Mouse (Mus musculus) lung, adult 18-20 months (tissue): ENCODE results near the gene Alk.
A peak's percentile ranks its signal among the peaks of the same experiment; 100 is the strongest.
"Not testable (repeated sequence)": the region's sequence is repeated elsewhere in the genome, so short reads cannot be mapped to it uniquely, and the experiment has no call there.

Source experiments
- DNase-seq, 2 experiments: peaks; one replicate each; pipeline ENCODE4 v3.0.0; 2022; ENCODE audit warnings: mixed read lengths in 2 of 2

Alk gene

DNA sequence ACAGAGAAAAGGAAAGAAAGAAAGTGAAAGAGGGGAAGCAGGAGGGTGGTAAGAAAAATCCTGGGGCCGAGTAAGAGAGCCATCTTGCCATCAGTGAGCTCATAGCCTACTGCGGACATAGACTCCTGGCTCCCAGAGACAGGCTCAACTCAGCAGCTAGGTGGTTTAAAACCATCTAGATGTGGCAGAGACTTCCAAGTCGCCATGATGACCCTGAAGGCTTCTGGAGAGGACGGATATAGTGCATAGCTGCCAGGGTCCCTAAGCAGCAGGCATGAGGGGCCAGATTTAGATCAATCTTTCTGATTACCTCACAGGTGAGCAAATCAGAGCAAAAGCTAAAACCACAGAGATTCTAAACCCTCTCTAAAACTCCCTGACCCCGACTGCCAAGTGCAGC is 76.9 kb downstream of the Alk start:
- no peak for DNase-seq

DNA sequence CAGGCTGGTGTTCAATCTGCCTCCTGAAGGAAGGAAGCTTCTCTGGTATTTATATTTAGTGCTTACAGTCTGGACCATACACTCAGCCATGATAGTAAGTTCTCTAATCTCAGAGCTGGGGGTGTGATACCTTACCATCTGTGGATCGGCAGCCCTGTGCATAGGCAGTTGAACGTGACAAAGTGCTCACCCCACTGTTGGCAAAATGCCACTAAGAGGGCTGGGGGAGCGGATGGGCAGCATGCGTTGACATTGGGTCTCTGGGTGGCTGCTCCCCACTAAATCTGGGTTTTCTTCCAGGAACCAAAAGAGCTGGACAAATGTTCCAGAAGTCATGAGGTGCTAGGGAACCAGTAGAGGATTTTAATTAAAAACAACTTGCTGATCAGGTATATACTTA is 78.1 kb downstream of the Alk start:
- no peak for DNase-seq

DNA sequence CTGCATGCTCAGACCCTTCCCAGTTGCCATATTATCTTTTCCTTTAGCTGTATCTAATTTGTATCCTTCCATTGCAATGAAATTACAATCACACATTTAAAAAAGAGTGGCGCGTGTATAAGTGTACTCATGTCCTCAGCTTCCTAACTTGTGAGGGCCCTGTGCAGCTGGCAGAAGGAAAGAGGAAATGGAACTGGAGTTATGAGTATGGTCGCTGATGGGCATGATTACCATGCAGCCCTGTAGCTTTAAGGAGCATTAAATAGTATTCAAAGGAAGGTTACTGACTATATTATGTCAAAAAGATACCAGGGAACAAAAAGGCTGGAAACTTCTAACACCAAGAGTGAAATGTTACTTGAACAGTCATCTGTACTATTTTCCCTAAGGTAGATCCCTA is 79.6 kb downstream of the Alk start:
- DNase-seq, result no peak

DNA sequence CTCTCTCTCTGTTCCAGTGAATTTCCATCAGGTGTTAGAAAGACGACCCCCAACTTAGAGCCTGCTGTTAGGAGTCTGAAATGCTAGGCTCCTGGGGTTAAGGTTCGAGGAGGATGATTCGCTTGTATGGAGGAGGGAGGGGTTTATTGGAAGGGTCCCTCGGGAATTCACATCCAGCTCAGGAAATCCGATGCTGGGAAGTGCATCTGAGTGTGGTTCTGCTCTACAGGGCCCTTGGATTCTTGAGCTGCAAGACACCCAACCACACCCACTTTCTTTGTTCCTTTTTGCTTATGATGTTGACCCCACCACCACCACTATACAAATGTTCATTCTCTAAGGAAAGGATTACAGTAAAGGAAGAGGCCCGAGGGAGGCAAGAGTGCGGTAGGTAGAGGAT is 81.4 kb downstream of the Alk start:
- DNase-seq, result no peak

DNA sequence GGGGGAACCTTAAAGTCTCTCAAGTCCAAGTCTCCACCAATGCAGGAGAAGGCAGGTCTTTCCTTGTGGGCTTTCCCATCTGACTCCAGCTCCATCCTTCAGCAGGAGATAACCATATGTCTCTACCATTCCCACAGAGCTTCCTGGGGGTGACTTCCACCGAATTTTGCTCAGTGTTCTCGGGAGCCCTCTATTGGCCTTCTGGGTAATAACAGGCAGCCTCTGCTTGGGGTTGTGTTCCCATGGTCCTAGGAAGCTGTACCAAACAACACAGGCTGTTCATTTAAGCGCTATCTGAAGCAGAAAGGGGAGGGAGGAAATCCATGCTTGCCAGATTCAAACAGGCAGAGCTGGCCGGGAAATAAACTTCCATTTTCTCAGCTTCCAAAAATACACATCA is 82.0 kb downstream of the Alk start:
- peak; percentile 21 to 24 for DNase-seq

DNA sequence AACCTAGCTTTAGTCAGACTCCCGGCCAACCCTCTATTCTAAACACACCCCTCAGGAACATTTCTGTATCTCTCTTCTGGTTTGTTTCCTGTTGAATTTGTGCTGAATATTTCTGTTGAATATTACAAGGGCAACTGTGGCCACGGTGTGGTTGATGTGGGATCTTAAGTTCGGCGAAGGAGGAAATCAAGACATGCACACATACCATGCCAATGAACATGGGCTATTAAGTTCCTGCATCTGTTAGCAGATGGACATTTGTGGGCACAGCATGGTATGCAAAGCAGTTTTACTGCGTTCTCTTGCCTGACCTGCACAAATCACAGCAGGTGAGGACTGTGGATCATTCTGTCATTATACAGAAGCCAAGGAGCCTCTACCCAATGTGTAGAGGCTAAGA is 83.1 kb downstream of the Alk start:
- DNase-seq, result no peak

DNA sequence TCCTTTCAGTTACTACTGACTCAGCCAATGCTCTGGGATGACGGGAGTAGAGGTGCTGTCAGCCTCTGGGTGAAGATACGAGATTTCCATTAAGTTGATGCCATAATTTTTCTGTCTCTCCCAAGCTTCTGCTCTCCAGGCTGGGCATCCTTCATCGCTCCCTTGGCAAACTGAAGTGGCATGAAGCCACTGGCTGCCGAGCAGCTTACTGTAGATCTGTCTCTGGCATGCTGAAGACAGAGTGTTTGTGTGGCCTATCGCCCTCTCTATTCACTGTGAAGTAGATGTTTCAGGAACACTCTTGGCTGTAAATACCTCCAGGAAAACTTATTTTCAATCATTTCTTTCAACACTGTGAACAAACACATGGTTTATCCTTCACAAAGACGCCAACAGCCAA is 93.7 kb downstream of the Alk start:
- no peak for DNase-seq

DNA sequence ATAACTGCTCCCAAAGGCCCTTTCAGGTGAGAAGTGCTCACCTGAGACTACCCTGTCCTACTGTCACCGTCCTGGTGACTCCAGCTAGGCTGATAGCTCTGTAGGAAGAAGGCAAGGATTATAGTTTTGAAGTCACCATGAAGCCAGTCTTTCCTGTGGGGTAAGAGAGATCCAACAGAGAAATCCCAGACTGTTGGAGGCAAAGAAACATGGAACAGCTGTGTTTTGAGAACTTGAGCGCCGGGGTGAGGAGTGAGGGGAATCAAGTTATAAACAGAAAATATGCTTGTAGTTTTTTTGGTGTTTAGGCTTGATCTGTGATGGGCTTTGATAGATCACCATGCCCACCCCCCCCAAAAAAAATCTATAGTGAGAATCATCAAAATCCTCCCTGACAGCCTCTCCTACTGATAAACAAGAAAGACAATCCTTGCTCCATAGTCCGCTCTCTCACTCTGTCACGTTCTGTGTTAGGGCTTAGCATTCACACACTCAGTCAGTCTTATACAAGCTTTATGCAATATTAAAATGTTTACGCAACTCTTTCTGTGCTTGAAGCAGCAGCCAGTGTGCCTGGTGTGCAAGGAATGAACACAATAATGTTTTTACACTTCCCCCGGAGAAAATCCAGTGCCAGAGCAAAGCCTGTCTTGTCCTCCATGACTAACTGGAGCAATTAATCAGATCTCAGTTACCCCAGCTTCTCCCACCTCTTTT is 95.6 kb downstream of the Alk start:
- DNase-seq, result no peak

DNA sequence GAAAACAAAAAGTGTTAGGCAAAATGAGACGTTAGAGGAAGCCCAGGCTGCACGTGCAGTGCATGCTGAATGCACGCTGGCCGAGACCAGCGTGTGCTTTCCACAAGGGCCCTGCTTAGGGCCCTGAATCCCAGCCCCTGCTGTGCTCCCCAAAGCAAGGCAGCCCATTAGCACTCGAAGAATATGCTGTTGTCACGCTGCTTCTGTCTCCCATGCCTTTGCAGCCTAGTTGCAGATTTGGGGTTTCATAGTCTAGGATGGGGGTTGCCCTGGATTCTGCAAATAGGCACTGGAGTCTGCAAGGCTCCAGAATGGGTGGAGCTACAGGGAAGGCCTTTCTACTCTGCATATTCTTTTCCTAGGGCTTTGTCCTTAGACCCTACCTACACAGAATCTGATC is 99.2 kb downstream of the Alk start:
- no peak for DNase-seq

DNA sequence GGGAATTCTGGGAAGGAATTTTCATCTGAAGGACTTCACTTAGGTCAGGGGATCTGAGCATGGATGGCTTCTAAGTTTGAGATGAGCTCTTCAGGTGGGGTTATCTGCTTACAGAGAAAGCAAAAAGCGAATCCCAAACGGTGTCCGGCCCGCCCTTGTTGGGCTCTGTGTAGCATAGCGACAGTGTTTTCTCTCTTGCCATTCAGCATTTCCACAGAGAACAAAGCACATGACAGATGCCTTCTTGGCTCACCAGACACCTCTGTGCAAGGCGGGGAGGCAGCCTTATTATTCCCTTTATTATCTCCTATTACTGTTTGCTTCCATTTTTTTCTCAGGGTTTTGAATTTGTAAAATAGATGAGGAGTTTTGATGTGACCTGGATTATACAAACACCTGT is 99.8 kb downstream of the Alk start:
- no peak for DNase-seq

DNA sequence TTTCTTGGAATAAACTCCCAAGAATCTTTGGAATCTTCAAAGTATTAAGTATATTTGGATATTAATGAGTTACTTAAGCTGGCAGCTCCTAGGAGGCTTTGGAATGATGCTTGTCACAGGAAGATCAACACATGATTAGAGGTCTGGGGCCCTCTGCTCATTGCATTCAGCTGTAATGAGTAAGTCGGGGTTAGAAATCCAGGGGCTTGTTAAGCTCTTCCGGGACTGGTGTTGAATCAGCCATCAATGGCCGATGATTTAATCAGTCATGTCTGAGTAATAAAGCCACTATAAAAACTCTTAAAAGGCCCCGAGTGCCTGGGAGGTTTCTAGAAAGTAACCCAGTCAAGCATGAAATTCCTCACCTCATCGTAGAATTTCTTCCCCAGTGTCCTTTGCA is 109.0 kb downstream of the Alk start:
- no peak for DNase-seq

DNA sequence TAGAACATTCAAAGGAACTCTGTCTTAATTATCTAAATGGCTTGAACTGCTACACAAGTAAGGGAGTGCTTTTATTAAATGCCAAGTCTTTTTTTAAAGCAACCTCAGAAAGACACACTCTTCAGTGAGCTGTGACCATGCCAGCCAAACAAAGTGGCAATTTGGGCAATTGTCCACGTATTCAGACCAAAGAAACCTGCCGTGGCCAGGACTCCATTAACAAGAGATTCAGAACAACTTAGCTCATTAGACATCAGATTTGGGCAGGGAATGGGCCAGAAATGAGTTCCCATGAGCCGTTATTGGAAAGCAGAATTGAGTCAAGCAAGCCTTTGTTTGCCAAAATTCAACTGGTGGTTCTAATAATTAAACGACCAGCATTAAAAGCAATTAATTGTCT is 118.8 kb downstream of the Alk start:
- DNase-seq, result no peak

DNA sequence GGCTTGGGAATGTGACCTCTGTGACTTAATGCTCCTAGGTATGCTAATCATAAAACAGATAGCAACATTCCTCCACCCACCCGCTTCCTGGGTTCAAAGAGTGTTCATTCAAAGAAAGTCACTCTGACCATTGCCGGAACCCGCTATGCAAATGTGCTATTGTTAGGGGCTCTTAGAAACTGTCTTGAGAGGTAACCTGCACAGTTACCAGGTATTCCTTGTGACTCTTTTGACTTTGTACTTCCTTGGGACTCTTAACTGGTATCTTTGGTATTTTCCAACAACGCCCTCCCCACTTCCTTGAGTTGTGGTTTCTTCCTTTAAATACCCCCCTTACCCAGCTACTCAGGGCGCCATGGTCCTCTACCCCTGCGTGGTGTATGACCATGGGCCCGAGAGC is 125.2 kb downstream of the Alk start:
- DNase-seq, result not testable (repeated sequence)

DNA sequence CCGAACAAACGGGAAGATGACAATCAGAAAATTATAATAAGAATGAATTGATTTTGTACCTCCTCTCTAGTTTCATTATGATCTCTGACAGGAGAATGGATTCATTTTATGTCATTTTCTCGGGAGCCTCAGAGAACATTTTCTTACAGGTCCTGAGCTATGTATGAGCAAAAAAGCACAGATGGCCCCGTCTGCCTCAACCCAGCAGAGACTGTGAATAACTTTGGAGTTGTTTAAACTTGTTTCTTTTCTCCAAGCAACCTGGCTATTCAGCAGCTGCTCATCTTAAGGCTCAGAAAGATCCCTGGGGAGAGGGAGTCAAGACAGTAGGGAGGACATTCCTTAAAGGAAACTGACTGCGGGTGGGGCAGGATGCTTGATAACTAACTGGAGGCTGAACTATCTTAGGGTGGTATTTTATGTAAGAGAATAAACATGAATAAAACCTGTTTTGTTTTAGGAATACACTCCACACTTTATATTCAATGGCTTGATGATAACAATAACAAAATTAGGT is 126.5 kb downstream of the Alk start:
- no peak for DNase-seq

DNA sequence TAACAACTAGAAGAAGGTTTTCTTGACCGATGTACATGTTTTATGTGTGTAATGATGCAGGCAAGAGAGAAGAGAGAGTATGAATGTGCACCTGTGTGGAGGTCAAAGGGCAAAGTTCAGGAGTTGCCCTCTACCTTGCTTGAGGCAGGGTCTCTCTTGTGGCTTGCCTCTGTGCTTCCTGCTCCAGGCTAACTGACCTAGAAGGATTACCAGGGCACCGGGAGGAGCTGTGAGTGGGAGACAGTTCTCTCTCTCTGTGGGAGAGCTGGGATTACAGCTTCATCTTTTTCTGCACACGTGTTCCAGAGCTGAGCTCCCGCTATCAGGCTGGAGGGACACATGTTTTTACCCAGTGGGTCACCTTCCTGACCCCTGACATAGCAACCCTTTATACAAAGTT is 127.5 kb downstream of the Alk start:
- DNase-seq, result no peak

DNA sequence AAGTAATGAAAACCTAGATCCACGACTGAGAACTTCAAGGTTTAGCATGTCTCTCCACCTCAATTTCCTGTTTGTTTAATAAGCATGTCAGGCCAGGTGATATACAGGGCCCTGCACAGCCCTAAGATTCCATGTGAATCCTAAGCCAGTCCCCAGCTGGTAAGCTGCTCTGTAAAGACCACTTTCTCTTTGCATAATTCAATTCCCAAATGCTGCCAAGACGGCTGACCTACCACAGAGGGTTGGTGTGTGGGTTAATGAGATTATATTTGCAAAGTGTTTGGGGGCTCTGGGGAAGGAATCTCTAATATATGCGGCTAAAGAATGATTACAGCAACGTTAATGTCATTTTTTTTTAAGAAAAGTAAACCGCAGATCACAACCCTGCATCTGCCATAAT is 130.3 kb downstream of the Alk start:
- DNase-seq, result no peak

DNA sequence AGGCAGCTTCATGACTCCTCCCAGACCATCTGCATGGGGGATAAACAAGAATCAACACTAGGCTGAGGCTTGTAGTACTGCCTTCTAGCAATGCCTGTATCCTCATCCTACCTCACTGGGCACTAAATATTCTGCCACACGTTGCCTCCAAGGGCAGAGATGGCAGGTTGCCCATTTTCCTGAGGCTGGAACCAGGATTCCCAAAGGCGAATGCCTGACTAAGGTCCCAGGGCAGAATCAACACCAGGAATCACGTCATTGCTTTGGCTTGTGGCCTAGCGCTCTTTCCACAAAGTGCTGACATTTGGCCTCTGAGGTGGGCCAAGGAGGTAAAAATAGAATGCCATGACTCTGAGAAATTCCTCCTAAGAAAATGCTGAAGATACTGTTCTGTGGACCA is 155.9 kb downstream of the Alk start:
- peak; percentile 16 to 30 for DNase-seq

DNA sequence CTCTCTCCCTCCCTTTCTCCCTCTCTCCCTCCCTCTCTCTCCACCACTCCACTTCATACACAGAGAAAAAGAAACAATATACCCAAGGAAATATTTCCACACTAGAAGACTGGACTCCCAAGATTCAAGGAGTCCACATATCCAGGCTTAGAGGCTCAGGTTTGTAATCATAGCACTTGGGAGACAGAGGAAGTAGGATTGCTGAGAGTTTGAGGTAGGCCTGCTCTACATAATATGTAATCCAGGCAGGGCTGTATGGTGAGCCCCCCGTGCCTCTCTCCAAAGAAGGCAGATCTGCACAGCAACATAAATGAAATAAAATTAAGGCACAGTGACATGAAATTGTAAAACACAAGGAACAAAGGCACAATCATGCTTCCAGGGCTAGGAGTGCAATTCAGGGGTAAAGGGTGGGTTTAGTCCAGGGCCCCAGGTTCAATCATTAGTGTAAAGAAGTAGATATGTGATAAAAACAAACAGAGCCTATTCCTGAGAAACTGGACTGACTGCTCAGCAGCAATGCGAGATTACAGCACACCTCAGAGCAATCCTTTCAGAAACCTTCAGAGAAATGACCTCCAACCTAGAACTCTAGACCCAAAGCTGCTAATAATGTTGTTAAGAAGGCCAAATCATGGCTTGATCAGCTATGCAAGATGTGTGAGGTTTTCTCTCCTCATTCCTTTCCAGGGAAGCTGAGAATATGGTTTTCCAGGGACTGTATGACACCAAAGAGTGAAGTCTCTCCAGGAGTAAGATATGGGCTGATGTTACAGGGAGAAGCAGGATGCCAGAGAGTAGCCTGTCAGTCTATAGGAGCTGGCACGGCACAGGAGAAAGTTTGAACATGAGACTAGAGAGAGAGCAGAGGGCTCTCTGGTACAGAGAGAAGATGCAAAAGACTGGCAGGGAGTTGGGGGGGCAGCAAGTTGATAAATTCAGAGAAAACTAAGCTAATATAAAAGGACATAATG is 158.9 kb downstream of the Alk start:
- no peak for DNase-seq

DNA sequence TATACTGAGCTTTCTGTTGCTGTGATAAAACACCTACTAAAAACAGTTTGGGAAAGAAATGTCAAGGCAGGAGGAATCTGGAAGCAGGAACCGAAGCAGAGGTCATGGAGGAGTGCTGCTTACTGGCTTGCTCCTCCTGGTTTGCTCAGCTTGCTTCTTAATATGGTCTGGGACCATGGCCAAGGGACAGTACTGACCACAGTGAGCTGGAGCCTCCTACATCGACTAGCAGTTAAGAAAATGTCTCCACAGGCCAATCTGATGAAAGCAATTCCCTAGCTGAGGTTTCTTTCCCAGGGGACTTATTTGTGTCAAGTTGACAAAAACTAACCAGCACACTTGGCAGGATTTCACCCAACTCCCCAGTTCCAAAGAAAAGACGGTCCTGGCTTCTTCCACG is 187.0 kb downstream of the Alk start:
- no peak for DNase-seq

DNA sequence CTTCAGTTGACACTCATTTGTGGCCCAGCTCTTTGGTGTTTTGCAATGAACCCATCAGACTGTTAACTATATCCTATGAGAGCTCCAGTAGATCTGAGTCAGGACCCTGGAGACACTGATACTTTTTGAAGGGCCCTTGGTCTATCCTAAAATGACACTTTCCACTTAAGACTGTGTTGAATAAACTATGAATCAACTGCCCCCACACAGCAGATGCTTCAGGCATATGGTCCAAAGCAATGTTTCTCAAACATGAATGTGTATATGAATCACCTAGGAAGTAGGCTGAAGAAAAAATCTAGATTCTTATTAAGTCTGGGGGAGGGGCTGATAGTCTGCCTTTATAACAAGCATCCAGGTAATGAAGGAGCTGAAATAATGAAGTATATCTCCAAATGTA is 189.8 kb downstream of the Alk start:
- DNase-seq, result no peak

DNA sequence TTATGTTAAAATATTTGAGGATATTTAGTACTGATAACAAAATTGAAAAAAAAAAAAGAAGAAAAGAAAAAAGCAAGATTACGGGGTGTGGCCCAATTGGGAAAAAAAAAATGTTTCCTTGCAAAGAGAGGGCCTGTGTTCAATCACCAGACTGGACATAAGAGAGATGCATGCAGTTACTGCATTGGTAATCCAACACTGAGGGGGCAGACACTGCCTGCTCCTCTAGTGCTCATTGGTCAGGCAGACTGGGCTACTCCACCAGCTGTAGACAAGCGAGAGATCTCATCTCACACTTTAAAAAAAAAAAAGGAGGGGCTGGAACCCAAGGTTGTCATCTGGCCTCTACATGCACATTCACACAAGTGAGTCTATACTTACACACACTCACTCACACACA is 199.6 kb downstream of the Alk start:
- DNase-seq, result no peak

DNA sequence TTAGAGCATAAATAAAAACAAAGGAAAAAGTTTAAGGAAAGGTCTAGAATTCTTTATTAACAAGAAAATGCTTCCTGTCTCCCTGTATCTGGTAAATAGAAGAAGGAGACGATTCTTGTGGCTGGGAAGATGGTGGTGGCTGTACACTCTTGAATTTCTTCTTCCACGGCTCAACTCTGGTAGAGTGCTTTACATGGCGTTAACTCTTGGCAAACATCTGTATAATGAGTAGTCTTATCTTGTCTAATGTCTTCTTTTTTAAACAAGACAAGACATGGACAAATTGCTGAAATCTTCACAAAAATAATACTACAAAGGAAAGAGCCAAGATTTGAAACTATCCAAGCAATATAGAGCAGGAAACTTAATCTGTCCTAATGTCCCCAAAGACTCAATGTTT is 202.6 kb downstream of the Alk start:
- DNase-seq, result no peak

DNA sequence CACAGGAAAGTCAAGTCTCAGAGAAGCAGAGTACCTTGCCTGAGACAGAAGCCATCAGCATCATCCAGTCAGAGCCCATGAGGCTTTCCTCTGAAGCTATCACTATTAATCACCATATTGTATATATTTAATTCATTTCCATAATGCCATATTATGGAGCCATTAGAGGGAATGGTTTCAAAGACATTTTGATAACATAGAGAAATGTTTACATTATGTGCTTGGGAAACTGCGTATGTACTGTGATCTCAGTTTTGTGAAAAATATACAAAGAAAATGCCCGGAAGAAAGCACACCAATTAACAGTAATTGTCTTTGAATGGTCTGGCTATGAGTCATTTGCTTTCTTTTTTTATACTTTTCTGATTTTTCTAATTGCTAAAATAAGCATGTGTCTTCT is 203.1 kb downstream of the Alk start:
- DNase-seq, result no peak
